10 mouse cellular contexts compared by ENCODE assay signal in genomic region chr12:17557967-17558345, GRCm38 (mm10). TPM values are rescaled to one million over a fixed set of nuclear protein-coding genes. Genes with fewer than 3 reads are reported as not detected.
DNase-seq lines count a peak whose midpoint lies in the region; ATAC-seq and TF ChIP-seq lines count a peak whose summit lies in the region.
"Had no signal": no experiment of that assay in that cellular context is flagged by ENCODE, and none has a peak within 500 bp of the region (broad histone marks: within the 10 kb centered on the region; RNA-seq: fewer than 3 reads in every experiment).

No protein-coding gene starts in this region.

- ATAC-seq in forebrain, embryonic 14.5 days: peak; percentile 65
- peak; percentile 59 for ATAC-seq in midbrain, embryonic 15.5 days (replicated peaks)
- ATAC-seq in heart, embryonic 11.5 days (replicated peaks; ENCODE audit: insufficient number of reproducible peaks, low FRiP score, low TSS enrichment): no peak
- ATAC-seq in monocyte, adult 5-6 weeks (replicated peaks; ENCODE audit: insufficient number of reproducible peaks, low FRiP score, low TSS enrichment, poor library complexity, severe bottlenecking): no peak
- ATAC-seq: CD4-positive, CD25-positive, alpha-beta regulatory T cell, adult 4 months had no signal

- H3K4me1 ChIP-seq in cerebellum, adult 2 months (ENCODE audit: control insufficient read depth, insufficient read depth, low read length): peaks cover 11% of the 10 kb centered on the region
- peaks cover 15% of the 10 kb centered on the region for H3K4me1 ChIP-seq in forebrain, embryonic 14.5 days (ENCODE audit: control insufficient read depth, insufficient read depth, low read length)
- peaks cover 15% of the 10 kb centered on the region for H3K4me1 ChIP-seq in midbrain, embryonic 15.5 days
- H3K4me1 ChIP-seq in heart, embryonic 11.5 days (ENCODE audit: control insufficient read depth, insufficient read depth, low read length): peaks cover 8% of the 10 kb centered on the region; the same call in 1 of the 2 replicates

- no peaks in the 10 kb centered on the region for H3K9me3 ChIP-seq in forebrain, embryonic 14.5 days (replicated peaks; ENCODE audit: control insufficient read depth, low read length)
- no peaks in the 10 kb centered on the region for H3K9me3 ChIP-seq in midbrain, embryonic 15.5 days
- no peaks in the 10 kb centered on the region; the same call in 1 of the 2 replicates for H3K9me3 ChIP-seq in heart, embryonic 11.5 days (replicated peaks; ENCODE audit: control insufficient read depth, low read length)

- no peak overlapping the region for H3K4me3 ChIP-seq in cerebellum, adult 2 months (replicated peaks; ENCODE audit: insufficient read depth, low read depth, low read length)
- H3K4me3 ChIP-seq in forebrain, embryonic 14.5 days (ENCODE audit: low read depth, low read length): no peak overlapping the region
- H3K4me3 ChIP-seq in midbrain, embryonic 15.5 days: no peak overlapping the region
- no peak overlapping the region for H3K4me3 ChIP-seq in heart, embryonic 11.5 days (ENCODE audit: low read depth, low read length)

- no peak overlapping the region for H3K4me2 ChIP-seq in forebrain, embryonic 14.5 days (ENCODE audit: low read length)
- no peak overlapping the region for H3K4me2 ChIP-seq in midbrain, embryonic 15.5 days
- no peak overlapping the region for H3K4me2 ChIP-seq in heart, embryonic 11.5 days

- no peak overlapping the region for H3K27ac ChIP-seq in cerebellum, adult 2 months (ENCODE audit: insufficient read depth, low read length)
- H3K27ac ChIP-seq in forebrain, embryonic 14.5 days (ENCODE audit: low read depth, low read length): peak overlapping the region; percentile 90
- H3K27ac ChIP-seq in midbrain, embryonic 15.5 days: peak overlapping the region; percentile 74
- H3K27ac ChIP-seq in heart, embryonic 11.5 days (ENCODE audit: low read depth, low read length): no peak overlapping the region

- H3K36me3 ChIP-seq in forebrain, embryonic 14.5 days (ENCODE audit: control insufficient read depth, insufficient read depth, low read length): no peaks in the 10 kb centered on the region
- H3K36me3 ChIP-seq in midbrain, embryonic 15.5 days (replicated peaks): no peaks in the 10 kb centered on the region
- no peaks in the 10 kb centered on the region for H3K36me3 ChIP-seq in heart, embryonic 11.5 days (ENCODE audit: control insufficient read depth, insufficient read depth, low read length)

- H3K27me3 ChIP-seq in cerebellum, adult 2 months (ENCODE audit: control insufficient read depth, insufficient read depth, low read length): no peaks in the 10 kb centered on the region
- no peaks in the 10 kb centered on the region for H3K27me3 ChIP-seq in forebrain, embryonic 14.5 days (replicated peaks; ENCODE audit: control insufficient read depth, insufficient read depth, low read length)
- H3K27me3 ChIP-seq in midbrain, embryonic 15.5 days (replicated peaks): no peaks in the 10 kb centered on the region
- no peaks in the 10 kb centered on the region for H3K27me3 ChIP-seq in heart, embryonic 11.5 days (ENCODE audit: control insufficient read depth, insufficient read depth, low read length)

- 38% methylated on average over 2 of the region's 2 CpGs for WGBS in cerebellum, adult 2 months
- 12% methylated on average over 2 of the region's 2 CpGs for WGBS in forebrain, embryonic 14.5 days
- WGBS in midbrain, embryonic 15.5 days: 20% methylated on average over 2 of the region's 2 CpGs
- WGBS in heart, embryonic 11.5 days (ENCODE audit: insufficient replicate concordance): 81% methylated on average over 2 of the region's 2 CpGs

- no peak for TF ChIP-seq CTCF in cerebellum, adult 2 months (IDR thresholded peaks at IDR 0.05; ENCODE audit: borderline replicate concordance, insufficient read depth, low read depth, low read length)

- peak overlapping the region; percentile 17; the same call in 1 of the 2 replicates for H3K9ac ChIP-seq in forebrain, embryonic 14.5 days (ENCODE audit: low read length)
- no peak overlapping the region for H3K9ac ChIP-seq in midbrain, embryonic 15.5 days
- no peak overlapping the region for H3K9ac ChIP-seq in heart, embryonic 11.5 days (ENCODE audit: low read depth, low read length)

- DNase-seq in layer of hippocampus, postnatal 10 days (ENCODE audit: low spot score in 2 of 2): peak; percentile 71 to 77
- no peak for DNase-seq in layer of hippocampus, adult 18-20 months (ENCODE audit: low spot score in 2 of 2)
- peak; percentile 57 to 70 for DNase-seq in cerebellum, adult 2 months
- DNase-seq in forebrain, embryonic 14.5 days (ENCODE audit: low spot score): peak; percentile 78
- DNase-seq in embryo, embryonic 10 days (ENCODE audit: low spot score): no peak
- DNase-seq: kidney, adult 9 months had no signal

- no peak for TF ChIP-seq POLR2A in cerebellum, adult 2 months (IDR thresholded peaks at IDR 0.05; ENCODE audit: borderline replicate concordance, insufficient read depth, low read length)

RNA-seq across cellular contexts. Expression of gene Odc1, which starts 13.4 kb away (rescaled TPM):
- 10 to 100 TPM; 92.5 to 94.8 TPM for total RNA-seq in layer of hippocampus, postnatal 10 days (2021)
- 10 to 100 TPM; 69.0 to 75.1 TPM for total RNA-seq in layer of hippocampus, adult 18-20 months (2021)
- polyA plus RNA-seq in cerebellum, adult 2 months (2012; rRNA removed): 108 and 115 TPM in 2 replicates
- 244 and 288 TPM in 2 replicates for polyA plus RNA-seq in forebrain, embryonic 14.5 days (2014; fragmentation: Nextera tagmentation; extraction: Ambion mirVana)
- 138 and 148 TPM in 2 replicates for polyA plus RNA-seq in midbrain, embryonic 15.5 days (2015; fragmentation: Nextera tagmentation; extraction: Ambion mirVana)
- polyA plus RNA-seq in heart, embryonic 11.5 days (2014; fragmentation: Nextera tagmentation; extraction: Ambion mirVana): 158 and 159 TPM in 2 replicates
- total RNA-seq in monocyte, adult 5-6 weeks (2017): 140 to 224 TPM (median 146 TPM) in 3 replicates

Comparison
In these comparisons a context has a peak if more than half of its experiments do, and no peak if none do; other contexts are left out.
1. DNase-seq: peak in layer of hippocampus, postnatal 10 days (2 of 2), cerebellum, adult 2 months (2 of 2) and forebrain, embryonic 14.5 days (single experiment); none in layer of hippocampus, adult 18-20 months (0 of 2) and embryo, embryonic 10 days (single experiment).
2. H3K27ac ChIP-seq: peak in forebrain, embryonic 14.5 days (single experiment) and midbrain, embryonic 15.5 days (single experiment); none in cerebellum, adult 2 months (single experiment) and heart, embryonic 11.5 days (single experiment).
3. ATAC-seq: peak in forebrain, embryonic 14.5 days (single experiment) and midbrain, embryonic 15.5 days (single experiment); none in heart, embryonic 11.5 days (single experiment) and monocyte, adult 5-6 weeks (single experiment).